Mouse (Mus musculus) embryonic fibroblast, embryonic 13.5 days (primary cell): Measurements from ENCODE around the gene Klk1b26.

Source experiments
- CTCF ChIP-seq: IDR thresholded peaks from 2 replicates; pipeline ENCODE4 v1.5.1; 2011; ENCODE audit warnings: mild to moderate bottlenecking, control low read depth, low read length, moderate library complexity, borderline replicate concordance; ENCODE audit not compliant: insufficient read depth
- POLR2A ChIP-seq: IDR thresholded peaks from 2 replicates; pipeline ENCODE4 v1.6.1; 2011; ENCODE audit warnings: low read depth, mild to moderate bottlenecking, control low read depth, low read length, moderate library complexity

DNA sequence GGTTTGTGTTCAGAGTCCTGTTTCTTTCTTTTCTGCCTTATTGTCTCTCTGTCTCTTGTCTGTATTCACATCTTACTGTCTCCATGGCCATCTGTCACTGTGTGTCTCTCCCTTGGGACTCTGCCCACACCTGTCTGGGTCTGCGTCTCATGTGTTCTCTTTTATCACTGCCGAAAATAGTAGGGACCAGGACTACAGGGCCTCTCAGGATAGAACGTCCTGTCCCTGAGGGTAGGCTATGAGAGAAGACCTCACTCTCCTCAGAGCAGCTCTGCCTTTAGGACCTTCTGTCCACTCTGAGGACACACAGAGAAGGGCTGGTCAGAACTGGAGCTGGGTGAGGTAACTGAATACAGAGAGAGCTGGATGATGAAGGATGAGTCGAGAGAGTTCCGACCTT, 3.1 kb downstream of the Klk1b26 start:
- TF ChIP-seq CTCF (no peak), POLR2A (no peak)
